Mouse (Mus musculus): ENCODE data around the gene Mettl9.

DNA sequence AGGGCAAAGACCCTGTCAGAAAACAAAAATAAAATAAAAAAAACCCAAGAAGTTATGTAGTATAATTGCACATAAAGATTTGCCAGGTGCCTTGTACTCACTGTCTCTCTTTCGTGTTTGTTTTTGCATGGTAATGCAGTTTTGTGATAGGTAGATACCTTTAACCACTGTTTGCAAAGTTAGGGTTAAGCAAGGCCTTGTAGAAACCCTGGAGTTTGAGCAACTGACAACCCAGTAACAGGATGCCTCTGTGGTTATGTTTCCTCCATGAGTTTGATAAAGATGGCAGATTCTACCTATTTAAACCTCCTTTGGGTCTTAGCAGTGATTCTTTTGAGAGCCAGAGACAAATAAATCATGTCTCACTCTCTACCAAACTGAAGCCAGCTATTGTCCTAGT, 9.3 kb downstream of the Mettl9 start:
- no peak for TF ChIP-seq CTCF (IDR thresholded peaks at IDR 0.05; ENCODE audit: low read depth)
- no peak for TF ChIP-seq EP300 (IDR thresholded peaks at IDR 0.05; ENCODE audit: low read depth)

Measured in liver, embryonic 14.5 days (tissue).